Mouse (Mus musculus) left cerebral cortex, adult 9 months (tissue): ENCODE measurements around the gene Csf2.
A peak's percentile ranks its signal among the peaks of the same experiment; 100 is the strongest.

Experiments
- DNase-seq, 2 experiments: peaks; one replicate each; pipeline ENCODE4 v3.0.0; 2022; ENCODE audit warnings: low spot score in 2 of 2

Csf2 gene

GRCm38 (mm10) chr11:54236939-54237338 lies 12.5 kb downstream of the Csf2 start:
- no peak for DNase-seq

GRCm38 (mm10) chr11:54227478-54227877 lies 22.0 kb downstream of the Csf2 start:
- no peak for DNase-seq

- no peak for DNase-seq
Measured at GRCm38 (mm10) chr11:54224475-54224986, 24.9 kb downstream of the Csf2 start.

GRCm38 (mm10) chr11:54223637-54224474 lies 25.6 kb downstream of the Csf2 start:
- DNase-seq: no peak

GRCm38 (mm10) chr11:54219903-54220740 lies 29.3 kb downstream of the Csf2 start:
- no peak for DNase-seq

GRCm38 (mm10) chr11:54219191-54219590 lies 30.3 kb downstream of the Csf2 start:
- no peak for DNase-seq

- peak in 1 of 2 experiments; percentile 13 for DNase-seq
Measured at GRCm38 (mm10) chr11:54217384-54217783, 32.1 kb downstream of the Csf2 start.

GRCm38 (mm10) chr11:54216091-54216490 lies 33.4 kb downstream of the Csf2 start:
- no peak for DNase-seq

- peak in 1 of 2 experiments; percentile 36 for DNase-seq
Measured at GRCm38 (mm10) chr11:54214499-54215443, 34.7 kb downstream of the Csf2 start.

- no peak for DNase-seq
Measured at GRCm38 (mm10) chr11:54213631-54214030, 35.8 kb downstream of the Csf2 start.

- no peak for DNase-seq
Measured at GRCm38 (mm10) chr11:54206993-54207392, 42.5 kb downstream of the Csf2 start.

- DNase-seq: no peak
Measured at GRCm38 (mm10) chr11:54205366-54205765, 44.1 kb downstream of the Csf2 start.

GRCm38 (mm10) chr11:54204781-54205180 lies 44.7 kb downstream of the Csf2 start:
- no peak for DNase-seq

- DNase-seq: peak in 1 of 2 experiments; percentile 35
Measured at GRCm38 (mm10) chr11:54203162-54203561, 46.3 kb downstream of the Csf2 start.

GRCm38 (mm10) chr11:54201881-54202685 lies 47.4 kb downstream of the Csf2 start:
- no peak for DNase-seq

- no peak for DNase-seq
Measured at GRCm38 (mm10) chr11:54201287-54201773, 48.1 kb downstream of the Csf2 start.
